ENCODE assay signal across 13 mouse cellular contexts in genomic region chr5:136499316-136499715, GRCm38 (mm10).
"Had no signal": no experiment of that assay in that cellular context is flagged by ENCODE, and none has a peak within 500 bp of the region (broad histone marks: within the 10 kb centered on the region; RNA-seq: fewer than 3 reads in every experiment).

No protein-coding gene starts in this region.

- H3K36me3 ChIP-seq: limb, embryonic 12.5 days; liver, embryonic 13.5 days; midbrain, embryonic 12.5 days; stomach, embryonic 15.5 days had no signal

- H3K4me2 ChIP-seq: limb, embryonic 12.5 days; liver, embryonic 13.5 days; midbrain, embryonic 12.5 days; stomach, embryonic 15.5 days had no signal

- H3K9ac ChIP-seq: limb, embryonic 12.5 days; liver, embryonic 13.5 days; liver, postnatal 0 days; midbrain, embryonic 12.5 days; stomach, embryonic 15.5 days had no signal

- ATAC-seq: liver, postnatal 0 days; midbrain, embryonic 16.5 days had no signal

- H3K27ac ChIP-seq: liver, embryonic 13.5 days; midbrain, embryonic 12.5 days; stomach, embryonic 15.5 days had no signal

- H3K27me3 ChIP-seq: liver, embryonic 13.5 days; midbrain, embryonic 12.5 days; stomach, embryonic 15.5 days had no signal

- H3K4me3 ChIP-seq: limb, embryonic 12.5 days; liver, embryonic 13.5 days; midbrain, embryonic 12.5 days; stomach, embryonic 15.5 days had no signal

- H3K9me3 ChIP-seq: limb, embryonic 12.5 days; liver, embryonic 13.5 days; midbrain, embryonic 12.5 days; stomach, embryonic 15.5 days had no signal

- DNase-seq: kidney, postnatal 25 days; layer of hippocampus, postnatal 36 days; liver; liver, embryonic 13.5 days; liver, postnatal 0 days; lung, postnatal 10 days; right cerebral cortex, postnatal 14 days; thymus, adult 2 months; thymus, postnatal 25 days had no signal
